Mouse (Mus musculus) embryonic fibroblast, embryonic 13.5 days (primary cell): ENCODE data around the gene Cbr1.

ENCODE experiments used
- CTCF ChIP-seq: IDR thresholded peaks from 2 replicates; pipeline ENCODE4 v1.5.1; 2011; ENCODE audit warnings: mild to moderate bottlenecking, control low read depth, low read length, moderate library complexity, borderline replicate concordance; ENCODE audit not compliant: insufficient read depth
- POLR2A ChIP-seq: IDR thresholded peaks from 2 replicates; pipeline ENCODE4 v1.6.1; 2011; ENCODE audit warnings: low read depth, mild to moderate bottlenecking, control low read depth, low read length, moderate library complexity

GRCm38 (mm10) chr16:93596807-93597206 is 8.8 kb upstream of the Cbr1 start:
- no peak for TF ChIP-seq POLR2A
- no peak for TF ChIP-seq CTCF
